In genomic region chr11:50744971-50745370, GRCm38 (mm10) we compare ENCODE assay signal across 9 mouse cellular contexts.
A peak's percentile ranks its signal among the peaks of the same experiment; 100 is the strongest.
DNase-seq lines count a peak whose midpoint lies in the region; ATAC-seq lines count a peak whose summit lies in the region.
"Had no signal": no experiment of that assay in that cellular context is flagged by ENCODE, and none has a peak within 500 bp of the region (broad histone marks: within the 10 kb centered on the region; RNA-seq: fewer than 3 reads in every experiment).

No protein-coding gene starts in this region.

- no peak for ATAC-seq in cerebellum, adult (ENCODE audit: insufficient number of reproducible peaks, low FRiP score, low TSS enrichment)
- ATAC-seq: Patski had no signal

- peak; percentile 60 for DNase-seq in right cerebral cortex, adult 18-20 months
- no peak for DNase-seq in right cerebral cortex, postnatal 14 days
- DNase-seq in gastrocnemius, postnatal 10 days, result peak; percentile 32
- peak; percentile 55 to 72 for DNase-seq in left cerebral cortex, postnatal 14 days (ENCODE audit: low spot score in 2 of 2)
- peak; percentile 54 for DNase-seq in telencephalon, adult 2 months (ENCODE audit: low read depth, low spot score)
- no peak for DNase-seq in T-cell, adult 2 months (ENCODE audit: low spot score)
- DNase-seq in natural killer cell, adult 2 months (ENCODE audit: low spot score in 2 of 2), result no peak

- intact Hi-C loops in left cerebral cortex, postnatal 14 days (cut with DNase I), result no loop called here

Comparison
In these comparisons a context has a peak if more than half of its experiments do, and no peak if none do; other contexts are left out.
1. DNase-seq: peak in right cerebral cortex, adult 18-20 months (single experiment), gastrocnemius, postnatal 10 days (single experiment), left cerebral cortex, postnatal 14 days (2 of 2) and telencephalon, adult 2 months (single experiment); none in right cerebral cortex, postnatal 14 days (single experiment), T-cell, adult 2 months (single experiment) and natural killer cell, adult 2 months (0 of 2).